Mouse (Mus musculus) thymus, postnatal 4 days (tissue): ENCODE results near the gene Cfc1.
A peak's percentile ranks its signal among the peaks of the same experiment; 100 is the strongest.
"Not testable (repeated sequence)": the region's sequence is repeated elsewhere in the genome, so short reads cannot be mapped to it uniquely, and the experiment has no call there.

Experiments used
- DNase-seq: peaks from one replicate; pipeline ENCODE4 v3.0.0; 2021

Gene Cfc1

GRCm38 (mm10) chr1:34535043-34535698, at the start of gene Cfc1:
Gene Cfc1 (plus strand): TSS chr1:34535648.
- DNase-seq: not testable (repeated sequence)

GRCm38 (mm10) chr1:34487383-34487782, 48.1 kb upstream of the Cfc1 start:
- DNase-seq: no peak

GRCm38 (mm10) chr1:34489852-34490541, 45.5 kb upstream of the Cfc1 start:
- DNase-seq: no peak

- DNase-seq: no peak
These were observed 44.0 kb upstream of the Cfc1 start for GRCm38 (mm10) chr1:34491480-34491879.

- DNase-seq: no peak
These were observed 32.5 kb upstream of the Cfc1 start for GRCm38 (mm10) chr1:34502991-34503390.

GRCm38 (mm10) chr1:34505307-34505706, 30.1 kb upstream of the Cfc1 start:
- DNase-seq: no peak

GRCm38 (mm10) chr1:34505970-34506551, 29.4 kb upstream of the Cfc1 start:
- no peak for DNase-seq

- no peak for DNase-seq
These were observed 27.5 kb upstream of the Cfc1 start for GRCm38 (mm10) chr1:34507986-34508385.

- DNase-seq: peak; percentile 33
These were observed 24.9 kb upstream of the Cfc1 start for GRCm38 (mm10) chr1:34510575-34510981.

GRCm38 (mm10) chr1:34511027-34511426, 24.4 kb upstream of the Cfc1 start:
- peak; percentile 83 for DNase-seq

GRCm38 (mm10) chr1:34513068-34513467, 22.4 kb upstream of the Cfc1 start:
- DNase-seq: no peak

GRCm38 (mm10) chr1:34516595-34516994, 18.9 kb upstream of the Cfc1 start:
- no peak for DNase-seq

- not testable (repeated sequence) for DNase-seq
These were observed 18.2 kb upstream of the Cfc1 start for GRCm38 (mm10) chr1:34517297-34517696.

- not testable (repeated sequence) for DNase-seq
These were observed 17.7 kb upstream of the Cfc1 start for GRCm38 (mm10) chr1:34517797-34518196.

GRCm38 (mm10) chr1:34518259-34518658, 17.2 kb upstream of the Cfc1 start:
- DNase-seq: peak; percentile 42

GRCm38 (mm10) chr1:34522205-34522849, 13.1 kb upstream of the Cfc1 start:
- no peak for DNase-seq

- DNase-seq: no peak
These were observed 12.6 kb upstream of the Cfc1 start for GRCm38 (mm10) chr1:34522850-34523244.

GRCm38 (mm10) chr1:34523647-34524046, 11.8 kb upstream of the Cfc1 start:
- DNase-seq: no peak

- not testable (repeated sequence) for DNase-seq
These were observed 874 bp upstream of the Cfc1 start for GRCm38 (mm10) chr1:34534574-34534973.

GRCm38 (mm10) chr1:34536291-34536766, 881 bp downstream of the Cfc1 start:
- DNase-seq: no peak

GRCm38 (mm10) chr1:34536767-34537485, 1.5 kb downstream of the Cfc1 start:
- DNase-seq: peak; percentile 32

GRCm38 (mm10) chr1:34547074-34547473, 11.6 kb downstream of the Cfc1 start:
- DNase-seq: no peak

- no peak for DNase-seq
These were observed 18.2 kb downstream of the Cfc1 start for GRCm38 (mm10) chr1:34553690-34554089.
